Mouse (Mus musculus) midbrain, embryonic 12.5 days (tissue): ENCODE results near the gene Fasl. TPM values are rescaled to one million over a fixed set of nuclear protein-coding genes. Genes with fewer than 3 reads are reported as not detected.

ENCODE experiments used
- ATAC-seq: fragments of 200-750 bp; cut with Nextera tagmentation; 2 replicates; pipeline ENCODE4 v1.8.0; 2017; ENCODE audit warnings: low read depth, moderate TSS enrichment, moderate library complexity; ENCODE audit not compliant: low FRiP score
- H3K27ac ChIP-seq: fragments of 300-500 bp; sonication (generic); replicated peaks from 2 replicates; pipeline ENCODE4 v1.5.1; 2016; ENCODE audit warnings: mild to moderate bottlenecking
- H3K27me3 ChIP-seq: fragments of 300-500 bp; sonication (generic); 2 replicates; pipeline ENCODE4 v1.6.1; 2016; ENCODE audit warnings: mild to moderate bottlenecking
- H3K36me3 ChIP-seq: fragments of 300-500 bp; sonication (generic); 2 replicates; pipeline ENCODE4 v1.6.1; 2016
- H3K4me1 ChIP-seq: fragments of 300-500 bp; sonication (generic); 2 replicates; pipeline ENCODE4 v1.6.1; 2016
- H3K4me2 ChIP-seq: fragments of 300-500 bp; sonication (generic); replicated peaks from 2 replicates; pipeline ENCODE4 v1.6.1; 2016; ENCODE audit warnings: mild to moderate bottlenecking, moderate library complexity
- H3K4me3 ChIP-seq: fragments of 300-500 bp; sonication (generic); 2 replicates; pipeline ENCODE4 v1.5.1; 2016; ENCODE audit warnings: mild to moderate bottlenecking
- H3K9ac ChIP-seq: fragments of 300-500 bp; sonication (generic); replicated peaks from 2 replicates; pipeline ENCODE4 v1.6.1; 2016; ENCODE audit warnings: mild to moderate bottlenecking, moderate library complexity
- H3K9me3 ChIP-seq: fragments of 300-500 bp; sonication (generic); 2 replicates; pipeline ENCODE4 v1.6.1; 2016; ENCODE audit warnings: mild to moderate bottlenecking
- WGBS: fragments of 180-500 bp; shearing (Covaris S2); methylation state at CpG from one replicate; pipeline ENCODE4 v1.1.7; 2016; 5-methylcytosine and 5-hydroxymethylcytosine counted together
- polyA plus RNA-seq: library from polyadenylated mRNA; unstranded; fragments of >200 nt; fragmentation: Nextera tagmentation; extraction: Ambion mirVana; gene quantifications from 2 replicates; pipeline ENCODE4 v1.2.1, GENCODE M21; 2016

Gene Fasl
- polyA plus RNA-seq, 1 experiment from 2014 or later = not detected

DNA sequence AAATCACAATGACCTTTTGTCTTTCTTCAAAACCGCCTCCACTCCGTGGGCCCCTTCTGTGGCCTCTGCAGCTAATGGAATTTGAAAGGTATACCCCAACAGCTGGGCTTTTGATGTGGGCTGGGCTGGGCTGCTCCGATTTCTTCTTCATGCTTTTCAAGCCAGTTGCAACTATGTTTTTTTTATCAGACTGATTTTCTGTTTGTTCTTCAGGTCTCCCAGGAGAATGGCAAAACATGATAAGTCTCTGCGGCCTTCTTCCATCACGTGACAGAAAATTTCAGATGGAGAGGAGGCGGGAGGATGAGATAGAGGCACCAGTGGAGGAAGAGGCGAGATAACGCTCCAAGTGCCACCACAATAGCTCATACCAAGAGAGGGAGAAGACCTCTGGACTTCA lies 37.0 kb downstream of the Fasl start:
- H3K4me3 ChIP-seq = no peak overlapping the region
- ATAC-seq = no peak
- 64% methylated on average over 8 of the region's 8 CpGs for WGBS
- no peaks in the 10 kb centered on the region for H3K4me1 ChIP-seq
- no peak overlapping the region for H3K4me2 ChIP-seq
- no peaks in the 10 kb centered on the region for H3K36me3 ChIP-seq
- no peak overlapping the region for H3K27ac ChIP-seq
- H3K27me3 ChIP-seq = no peaks in the 10 kb centered on the region
- H3K9me3 ChIP-seq = no peaks in the 10 kb centered on the region
- no peak overlapping the region for H3K9ac ChIP-seq

DNA sequence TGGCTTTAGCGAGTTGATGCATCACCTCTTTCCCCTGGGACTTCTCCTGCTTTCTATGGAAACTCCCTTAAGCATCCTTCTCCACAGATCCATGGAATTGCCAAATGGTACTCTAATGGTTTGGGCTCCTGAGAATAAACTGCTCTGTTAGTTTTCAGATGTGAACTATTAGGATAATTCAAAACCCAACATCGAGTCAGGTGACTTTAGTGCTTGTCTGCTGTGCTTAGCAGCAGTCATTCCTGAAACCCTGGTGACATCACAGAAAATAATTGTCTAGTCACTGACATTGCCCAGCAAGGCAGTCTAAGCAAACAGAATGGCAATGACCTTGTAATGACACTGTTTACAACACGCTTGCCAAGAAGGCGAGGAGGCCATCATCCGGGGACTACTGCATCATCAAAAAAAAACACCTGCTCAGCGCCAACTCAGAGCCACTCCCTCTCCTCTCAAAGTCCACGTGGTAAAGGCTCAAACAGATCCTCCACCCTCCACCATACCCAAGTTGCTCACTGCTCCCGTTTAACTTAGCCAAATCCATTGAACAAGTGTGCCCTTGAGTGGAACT lies 37.7 kb downstream of the Fasl start:
- H3K27me3 ChIP-seq = no peaks in the 10 kb centered on the region
- no peak overlapping the region for H3K4me3 ChIP-seq
- H3K27ac ChIP-seq = no peak overlapping the region
- H3K9ac ChIP-seq = no peak overlapping the region
- ATAC-seq = no peak
- no peaks in the 10 kb centered on the region for H3K4me1 ChIP-seq
- H3K4me2 ChIP-seq = no peak overlapping the region
- H3K36me3 ChIP-seq = no peaks in the 10 kb centered on the region
- WGBS = 83% methylated on average over 8 of the region's 8 CpGs
- H3K9me3 ChIP-seq = no peaks in the 10 kb centered on the region

DNA sequence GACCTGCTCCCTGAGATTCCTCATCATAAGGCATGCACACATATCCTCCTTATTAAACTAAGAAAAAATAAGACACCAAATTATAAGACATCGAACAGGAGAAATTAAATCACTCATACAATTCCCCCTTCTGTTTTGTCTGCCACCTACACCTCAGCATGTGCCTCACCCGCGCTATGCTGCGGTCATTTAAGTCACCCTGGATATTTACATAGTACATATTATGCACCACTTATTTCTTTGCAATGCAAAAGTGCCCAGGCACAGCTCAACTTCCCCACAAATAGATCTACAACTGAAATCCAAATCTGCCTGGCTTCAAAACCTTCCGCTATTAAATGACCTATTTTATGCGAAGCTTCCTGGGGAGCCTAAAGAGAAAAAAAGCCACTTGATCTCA lies 39.6 kb downstream of the Fasl start:
- Histone ChIP-seq H3K27ac (no peak overlapping the region), H3K4me2 (no peak overlapping the region), H3K4me3 (no peak overlapping the region), H3K27me3 (no peaks in the 10 kb centered on the region), H3K4me1 (no peaks in the 10 kb centered on the region), H3K36me3 (no peaks in the 10 kb centered on the region), H3K9ac (no peak overlapping the region), H3K9me3 (no peaks in the 10 kb centered on the region)
- no peak for ATAC-seq
- WGBS = 81% methylated on average over 6 of the region's 6 CpGs

DNA sequence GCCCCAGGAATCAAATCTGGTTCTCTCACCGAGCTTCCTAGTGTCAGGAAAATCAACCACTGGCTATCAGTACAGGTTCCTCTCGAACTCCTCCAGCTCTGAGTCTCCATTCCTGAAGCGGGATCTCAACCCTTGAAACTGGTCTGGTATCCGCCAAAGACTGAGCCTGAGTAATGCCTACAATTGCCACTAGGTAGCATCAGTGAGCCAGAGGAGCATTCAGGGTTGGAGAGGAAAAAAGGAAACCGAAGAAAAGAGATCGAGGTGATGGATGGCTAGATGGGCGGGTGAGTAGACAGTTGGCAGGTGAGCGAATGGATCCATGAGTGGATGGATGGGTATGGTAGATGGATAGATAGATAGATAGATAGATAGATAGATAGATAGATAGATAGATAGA lies 40.2 kb downstream of the Fasl start:
- WGBS = 61% methylated on average over 8 of the region's 8 CpGs
- Histone ChIP-seq H3K27ac (no peak overlapping the region), H3K9me3 (no peaks in the 10 kb centered on the region), H3K9ac (no peak overlapping the region), H3K4me3 (no peak overlapping the region), H3K4me2 (no peak overlapping the region), H3K4me1 (no peaks in the 10 kb centered on the region), H3K36me3 (no peaks in the 10 kb centered on the region), H3K27me3 (no peaks in the 10 kb centered on the region)
- no peak for ATAC-seq

DNA sequence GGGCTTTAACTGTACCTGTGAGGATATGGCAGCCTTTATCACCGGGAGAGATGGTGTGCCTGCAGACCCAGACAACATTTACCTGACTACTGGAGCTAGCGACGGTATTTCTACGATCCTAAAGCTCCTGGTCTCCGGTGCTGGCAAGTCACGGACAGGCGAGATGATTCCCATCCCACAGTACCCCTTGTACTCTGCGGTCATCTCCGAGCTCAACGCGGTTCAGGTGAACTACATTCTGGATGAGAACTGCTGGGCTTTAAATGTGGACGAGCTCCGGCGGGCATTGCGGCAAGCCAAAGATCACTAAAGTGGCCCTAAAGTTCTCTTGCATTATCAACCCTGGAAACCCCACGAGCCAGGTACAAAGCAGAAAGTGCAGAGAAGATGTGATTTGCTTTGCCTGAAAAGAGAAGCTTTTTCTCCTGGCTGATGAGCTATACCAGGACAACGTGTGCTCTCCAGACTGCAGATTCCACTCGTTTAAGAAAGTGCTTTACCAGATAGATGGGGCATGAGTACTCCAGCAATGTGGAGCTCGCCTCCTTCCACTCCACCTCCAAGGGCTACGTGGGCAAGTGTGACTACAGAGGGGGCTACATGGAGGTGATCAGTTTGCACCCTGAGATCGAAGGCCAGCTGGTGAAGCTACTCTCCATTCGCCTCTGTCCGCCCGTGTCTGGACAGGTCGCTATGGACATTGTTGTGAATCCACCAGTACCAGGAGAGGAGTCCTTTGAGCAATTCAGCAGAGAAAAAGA lies 41.6 kb downstream of the Fasl start:
- Histone ChIP-seq H3K9ac (no peak overlapping the region), H3K4me1 (no peaks in the 10 kb centered on the region), H3K4me3 (no peak overlapping the region), H3K36me3 (no peaks in the 10 kb centered on the region), H3K27me3 (no peaks in the 10 kb centered on the region), H3K4me2 (no peak overlapping the region), H3K27ac (no peak overlapping the region), H3K9me3 (no peaks in the 10 kb centered on the region)
- 83% methylated on average over 25 of the region's 25 CpGs for WGBS
- ATAC-seq = no peak

DNA sequence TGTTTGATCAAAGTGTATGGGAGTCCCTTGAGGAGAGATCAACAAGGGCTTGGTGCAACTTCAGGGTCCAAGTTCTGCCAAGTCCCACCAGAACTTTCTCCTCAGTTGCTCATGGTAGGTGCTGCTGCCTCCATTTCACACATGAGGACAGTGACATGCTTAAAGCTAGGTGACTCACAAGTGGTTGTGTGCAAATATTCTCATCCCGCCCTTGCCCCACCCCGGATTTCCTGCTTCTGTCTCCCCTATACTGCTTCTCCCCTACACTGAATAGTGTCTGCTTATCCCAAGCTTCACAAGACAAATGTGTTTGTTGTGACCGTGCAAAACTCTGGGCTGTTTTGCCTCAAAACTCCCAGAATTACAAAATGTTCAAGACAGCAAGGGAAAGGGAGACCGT lies 43.4 kb downstream of the Fasl start:
- Histone ChIP-seq H3K9ac (no peak overlapping the region), H3K27ac (no peak overlapping the region), H3K4me1 (no peaks in the 10 kb centered on the region), H3K4me2 (no peak overlapping the region), H3K36me3 (no peaks in the 10 kb centered on the region), H3K27me3 (no peaks in the 10 kb centered on the region), H3K9me3 (no peaks in the 10 kb centered on the region), H3K4me3 (no peak overlapping the region)
- no peak for ATAC-seq
- WGBS = 86% methylated on average over 4 of the region's 4 CpGs

DNA sequence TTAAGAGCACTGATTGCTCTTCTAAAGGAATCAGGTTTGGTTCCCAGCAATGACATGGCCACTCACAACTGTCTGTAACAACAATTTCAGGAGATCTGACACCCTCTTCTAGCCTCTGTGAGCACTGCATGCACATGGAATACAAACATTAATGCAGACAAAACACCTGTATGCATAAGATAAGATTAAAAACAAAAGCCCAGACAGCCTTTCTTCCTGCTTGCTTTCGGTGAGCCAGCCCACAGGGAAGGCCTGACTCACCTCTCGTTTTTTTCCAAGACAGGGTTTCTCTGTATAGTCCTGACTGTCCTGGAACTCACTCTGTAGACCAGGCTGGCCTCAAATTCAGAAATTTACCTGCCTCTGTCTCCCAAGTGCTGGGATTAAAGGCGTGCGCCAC lies 44.1 kb downstream of the Fasl start:
- H3K27me3 ChIP-seq = no peaks in the 10 kb centered on the region
- 79% methylated on average over 4 of the region's 4 CpGs for WGBS
- no peaks in the 10 kb centered on the region for H3K4me1 ChIP-seq
- no peak overlapping the region for H3K9ac ChIP-seq
- no peaks in the 10 kb centered on the region for H3K36me3 ChIP-seq
- H3K4me2 ChIP-seq = no peak overlapping the region
- no peaks in the 10 kb centered on the region for H3K9me3 ChIP-seq
- H3K27ac ChIP-seq = no peak overlapping the region
- no peak for ATAC-seq
- no peak overlapping the region for H3K4me3 ChIP-seq

DNA sequence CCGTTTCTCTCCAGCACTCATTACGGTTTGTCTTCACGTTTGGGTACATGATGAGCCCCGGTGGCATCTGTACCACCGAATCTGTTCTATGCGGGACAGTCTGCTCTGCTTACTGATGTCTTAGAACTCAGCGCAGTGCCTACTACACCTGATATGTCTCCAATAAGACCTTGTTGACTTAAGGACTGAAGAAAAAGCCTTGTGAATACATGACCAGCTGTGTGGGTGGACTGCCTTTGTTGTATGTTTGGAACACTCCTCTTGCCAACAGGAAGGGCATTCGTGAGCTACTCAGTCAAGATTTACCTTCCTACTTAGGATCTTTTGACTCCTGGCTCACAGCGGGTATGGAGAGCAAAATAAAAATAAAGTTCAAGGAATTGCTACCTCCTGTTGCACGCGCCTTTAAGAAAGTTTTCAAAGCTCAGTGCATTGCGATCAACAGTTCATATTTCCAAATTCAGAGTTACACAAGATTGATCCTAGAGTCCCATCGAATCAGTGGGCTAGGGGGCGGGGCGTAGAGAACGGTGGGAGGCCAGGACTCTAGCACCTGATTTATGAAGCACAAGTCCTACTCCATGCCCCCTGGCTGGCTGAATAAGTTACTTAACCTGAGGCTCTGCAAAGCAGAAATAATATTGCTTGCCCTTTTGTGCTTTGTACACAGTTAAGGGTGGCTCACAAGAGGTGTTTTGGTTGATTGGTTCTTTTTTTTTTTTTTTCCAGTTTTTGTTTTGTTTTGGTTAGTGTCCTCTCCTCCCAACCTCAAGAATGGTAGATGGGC lies 45.6 kb downstream of the Fasl start:
- H3K9me3 ChIP-seq = no peaks in the 10 kb centered on the region
- no peak overlapping the region for H3K9ac ChIP-seq
- ATAC-seq = no peak
- no peaks in the 10 kb centered on the region for H3K27me3 ChIP-seq
- H3K4me3 ChIP-seq = no peak overlapping the region
- H3K4me2 ChIP-seq = no peak overlapping the region
- WGBS = 86% methylated on average over 16 of the region's 16 CpGs
- no peaks in the 10 kb centered on the region for H3K4me1 ChIP-seq
- H3K36me3 ChIP-seq = no peaks in the 10 kb centered on the region
- H3K27ac ChIP-seq = no peak overlapping the region

DNA sequence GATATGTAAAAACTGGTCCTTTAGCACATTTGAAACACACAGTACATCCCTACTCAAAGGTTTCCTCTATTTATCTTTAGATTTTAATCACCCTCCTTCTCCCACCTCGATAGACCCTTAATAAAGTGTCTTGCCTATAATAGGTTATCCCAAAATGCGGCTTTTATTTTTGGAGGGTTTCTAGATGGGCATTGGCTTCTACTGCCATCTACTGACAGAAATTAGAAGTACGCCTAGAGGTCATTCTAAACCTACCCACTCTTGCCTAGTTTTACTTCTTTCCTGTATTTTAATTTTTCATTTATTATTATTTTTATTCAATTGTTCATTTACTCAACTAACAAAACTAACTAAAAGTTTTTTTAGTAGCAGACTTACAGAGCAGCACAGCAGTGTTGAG lies 51.4 kb downstream of the Fasl start:
- H3K4me3 ChIP-seq = no peak overlapping the region
- H3K27me3 ChIP-seq = no peaks in the 10 kb centered on the region
- no peak overlapping the region for H3K4me2 ChIP-seq
- 13% methylated on average over 3 of the region's 3 CpGs for WGBS
- no peak overlapping the region for H3K9ac ChIP-seq
- no peak for ATAC-seq
- no peaks in the 10 kb centered on the region for H3K36me3 ChIP-seq
- H3K27ac ChIP-seq = no peak overlapping the region
- H3K4me1 ChIP-seq = no peaks in the 10 kb centered on the region
- no peaks in the 10 kb centered on the region for H3K9me3 ChIP-seq

DNA sequence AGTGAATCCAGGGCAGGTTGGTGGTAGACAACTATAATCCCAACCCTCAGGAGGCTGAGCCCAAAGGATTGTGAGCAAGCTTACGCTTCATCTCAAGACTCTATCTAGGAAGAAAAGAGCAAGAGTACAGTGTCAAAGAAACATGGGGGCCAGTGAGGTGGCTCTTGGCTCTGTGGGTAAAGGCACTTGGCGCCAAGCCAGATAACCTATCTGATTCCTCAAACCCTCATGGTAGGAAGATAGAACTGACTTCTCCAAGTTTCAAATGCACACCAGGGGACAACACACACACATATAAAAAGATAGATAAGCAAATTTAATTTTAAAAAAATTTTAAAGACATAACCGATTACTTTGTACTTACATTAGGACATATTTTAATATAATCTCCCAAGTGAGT lies 52.0 kb downstream of the Fasl start:
- no peaks in the 10 kb centered on the region for H3K27me3 ChIP-seq
- H3K4me1 ChIP-seq = no peaks in the 10 kb centered on the region
- no peak overlapping the region for H3K9ac ChIP-seq
- no peaks in the 10 kb centered on the region for H3K36me3 ChIP-seq
- ATAC-seq = no peak
- no peaks in the 10 kb centered on the region for H3K9me3 ChIP-seq
- no peak overlapping the region for H3K4me3 ChIP-seq
- 87% methylated on average over 3 of the region's 3 CpGs for WGBS
- H3K27ac ChIP-seq = no peak overlapping the region
- no peak overlapping the region for H3K4me2 ChIP-seq

DNA sequence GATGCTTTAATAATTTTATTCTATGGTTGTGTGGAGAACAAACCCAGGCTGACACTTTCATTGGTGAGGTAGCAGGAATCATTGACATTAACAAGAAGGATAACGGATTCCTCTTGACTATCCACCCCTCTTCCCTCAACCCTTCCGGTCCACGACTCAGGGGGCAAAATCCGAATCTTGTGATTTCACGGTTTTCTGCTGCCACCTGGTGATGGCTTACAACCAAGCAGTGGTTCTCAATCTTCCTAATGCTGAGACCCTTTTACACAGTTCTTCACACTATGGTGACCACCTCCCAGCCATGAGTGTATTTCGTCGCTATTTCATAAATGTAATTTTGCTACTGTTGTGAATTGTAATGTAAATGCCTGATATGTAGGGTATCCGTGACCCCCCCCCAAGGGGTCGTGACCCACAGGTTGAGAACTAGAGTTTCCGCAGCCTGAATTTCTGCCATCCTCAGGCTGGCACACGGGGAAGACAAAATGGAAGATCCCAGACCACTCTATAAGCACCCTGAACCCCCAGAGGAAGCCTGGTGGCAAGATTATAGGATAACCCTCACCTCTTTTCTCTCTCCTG lies 52.7 kb downstream of the Fasl start:
- Histone ChIP-seq H3K4me2 (no peak overlapping the region), H3K4me1 (no peaks in the 10 kb centered on the region), H3K4me3 (no peak overlapping the region), H3K27ac (no peak overlapping the region), H3K36me3 (no peaks in the 10 kb centered on the region), H3K27me3 (no peaks in the 10 kb centered on the region), H3K9me3 (no peaks in the 10 kb centered on the region), H3K9ac (no peak overlapping the region)
- WGBS = 65% methylated on average over 11 of the region's 11 CpGs
- ATAC-seq = no peak

DNA sequence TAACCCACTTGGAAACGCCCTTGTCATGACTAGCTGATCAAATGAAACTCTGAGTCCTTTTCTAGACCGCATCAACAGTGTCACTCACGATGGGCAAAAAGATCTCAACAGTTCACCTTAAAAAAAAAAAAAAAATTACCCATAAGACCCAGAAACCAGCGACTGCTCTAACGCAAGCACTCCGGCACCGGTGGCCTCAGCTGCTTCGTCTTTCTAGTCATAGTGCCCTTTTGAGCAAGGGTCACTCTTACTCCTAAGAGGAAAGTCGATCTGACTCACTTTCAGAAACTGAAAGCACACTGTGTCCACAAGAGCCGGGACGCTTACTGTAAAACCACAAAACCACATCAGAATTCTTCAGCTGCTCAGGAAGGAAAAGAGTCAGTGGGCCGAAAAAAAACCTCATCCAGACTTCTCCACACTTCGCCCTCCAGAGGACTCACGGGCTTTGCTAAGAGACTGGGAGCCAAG lies 53.5 kb downstream of the Fasl start:
- Histone ChIP-seq H3K9me3 (no peaks in the 10 kb centered on the region), H3K27ac (no peak overlapping the region), H3K4me1 (no peaks in the 10 kb centered on the region), H3K9ac (no peak overlapping the region), H3K4me3 (no peak overlapping the region), H3K27me3 (no peaks in the 10 kb centered on the region), H3K36me3 (no peaks in the 10 kb centered on the region), H3K4me2 (no peak overlapping the region)
- no peak for ATAC-seq
- 84% methylated on average over 14 of the region's 14 CpGs for WGBS
